Mouse (Mus musculus): ENCODE results near the gene Cdk5.

DNA sequence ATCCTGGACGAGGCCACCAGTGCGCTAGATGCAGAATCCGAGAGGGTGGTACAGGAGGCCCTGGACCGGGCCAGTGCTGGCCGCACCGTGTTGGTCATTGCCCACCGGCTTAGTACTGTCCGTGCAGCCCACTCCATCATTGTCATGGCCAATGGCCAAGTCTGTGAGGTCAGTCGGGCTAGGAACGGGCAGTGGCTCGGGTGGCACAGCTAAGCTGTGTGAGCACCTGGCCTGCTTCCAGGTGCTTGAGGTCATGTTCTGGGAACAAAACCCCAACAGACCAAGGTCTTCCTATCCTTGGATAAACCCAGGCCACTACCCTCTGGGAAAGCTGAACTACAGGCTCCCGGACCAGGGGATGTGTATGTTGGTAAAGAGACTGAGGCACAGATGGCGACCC, 14.7 kb downstream of the Cdk5 start:
- TF ChIP-seq CTCF (IDR thresholded peaks at IDR 0.05; ENCODE audit: low read depth, low read length): no peak
- no peak for TF ChIP-seq TAL1 (conservative IDR thresholded peaks at IDR 0.05; ENCODE audit: low read depth, low read length)
